Mouse (Mus musculus): ENCODE data around the gene Krtap2-4.

Krtap2-4 gene

DNA sequence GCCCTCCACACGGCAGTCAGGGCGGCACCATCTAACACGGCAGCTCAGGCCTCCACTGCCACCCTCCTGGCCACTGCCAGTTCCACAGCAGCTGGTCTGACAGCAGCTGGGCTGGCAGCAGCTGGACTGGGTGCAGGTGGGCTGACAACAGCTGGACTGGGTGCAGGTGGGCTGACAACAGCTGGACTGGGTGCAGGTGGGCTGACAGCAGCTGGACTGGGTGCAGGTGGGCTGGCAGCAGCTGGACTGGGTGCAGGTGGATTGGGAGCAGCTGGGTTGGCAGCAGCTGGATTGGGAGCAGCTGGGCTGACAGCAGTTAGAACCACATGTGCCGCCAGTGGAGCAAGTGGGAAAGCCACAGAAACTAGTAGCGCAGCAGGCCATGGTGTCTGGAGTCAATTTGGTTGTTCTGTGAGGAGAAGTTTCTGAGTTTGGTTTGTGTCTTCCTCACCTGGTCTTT is 31.4 kb downstream of the Krtap2-4 start, which contains the start of gene Krtap1-4:
Krtap1-4 (minus strand) TSS at position 410 of the 460 bp plus-strand sequence.
- DNase-seq (ENCODE audit: low read depth, low spot score) = no peak

DNA sequence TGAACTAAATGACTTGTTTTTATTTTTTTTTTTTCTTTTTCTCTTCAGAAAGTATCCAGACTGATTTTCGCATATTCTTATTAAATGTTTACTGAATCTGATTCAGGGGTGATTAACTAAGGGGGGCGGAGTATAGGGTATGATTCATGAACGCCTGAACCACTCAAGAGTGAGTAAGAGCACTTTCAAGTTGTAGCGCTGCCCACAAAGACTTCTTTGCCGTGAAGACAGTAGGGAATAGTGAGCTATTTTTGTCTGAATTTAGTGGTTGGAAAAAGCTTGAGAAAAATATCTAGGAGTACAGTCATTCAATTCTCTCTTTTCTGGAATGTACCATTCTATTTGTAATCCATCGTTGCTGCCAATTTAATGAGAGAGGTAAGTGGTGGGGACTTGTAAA is 33.1 kb downstream of the Krtap2-4 start:
- no peak for DNase-seq (ENCODE audit: low read depth, low spot score)

DNA sequence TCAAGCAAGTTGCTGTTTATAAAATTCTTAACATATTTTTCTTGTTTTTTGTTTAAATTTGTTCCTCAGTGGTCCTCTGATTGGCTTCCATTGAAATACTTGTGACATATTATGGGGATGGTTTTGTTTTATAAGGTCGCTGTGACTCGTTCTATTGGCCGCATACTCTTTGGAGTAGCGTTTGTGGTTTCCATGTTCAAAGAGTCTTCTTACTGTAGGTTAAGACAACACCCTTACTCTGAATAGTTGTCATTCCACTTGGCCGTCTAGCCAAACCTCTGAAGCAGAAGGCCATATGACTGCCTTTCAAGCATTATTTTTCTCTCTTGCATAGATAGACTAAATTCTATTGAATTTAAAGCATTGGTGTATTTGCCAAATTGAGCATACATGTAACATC is 33.6 kb downstream of the Krtap2-4 start:
- DNase-seq (ENCODE audit: low read depth, low spot score) = no peak

DNA sequence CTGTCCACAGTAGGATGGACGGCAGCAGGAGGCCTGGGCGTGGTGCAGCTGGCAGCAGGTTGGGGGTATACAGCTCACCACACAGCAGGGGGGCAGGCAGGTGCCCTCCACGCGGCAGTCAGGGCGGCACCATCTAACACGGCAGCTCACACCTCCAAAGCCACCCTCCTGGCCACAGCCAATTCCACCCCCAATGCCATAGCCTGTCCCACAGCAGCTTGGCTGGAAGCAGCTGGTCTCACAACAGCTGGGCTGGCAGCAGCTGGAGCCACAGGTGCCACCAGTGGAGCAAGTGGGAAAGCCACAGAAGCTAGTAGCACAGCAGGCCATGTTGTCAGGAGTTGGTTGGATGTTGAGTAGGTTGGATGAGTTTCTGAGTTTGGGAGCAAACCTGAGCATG is 34.0 kb downstream of the Krtap2-4 start, which contains the start of gene Krtap1-5:
Krtap1-5 (minus strand) TSS at position 381 of the 400 bp plus-strand sequence.
- DNase-seq (ENCODE audit: low read depth, low spot score) = no peak

DNA sequence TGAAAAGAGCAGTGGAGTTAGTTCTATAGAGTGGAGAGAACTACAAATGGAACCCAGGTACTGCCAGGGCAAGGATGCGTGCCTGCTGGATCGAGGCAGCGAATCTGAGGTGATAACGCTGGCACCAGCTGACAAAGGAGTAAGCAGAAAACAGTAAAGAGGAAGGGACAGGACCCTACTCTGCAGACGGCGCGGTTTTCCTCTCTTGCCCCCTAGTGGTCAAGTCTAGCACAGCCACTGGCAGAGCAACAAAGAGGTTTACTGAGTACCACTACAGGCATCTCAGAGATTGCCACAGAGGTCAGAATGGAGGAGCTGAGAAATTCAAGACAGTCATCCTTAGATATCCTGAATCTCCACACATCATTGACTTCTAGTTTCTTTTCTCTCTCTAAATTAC is 40.5 kb downstream of the Krtap2-4 start:
- DNase-seq (ENCODE audit: low read depth, low spot score) = peak; percentile 62

DNA sequence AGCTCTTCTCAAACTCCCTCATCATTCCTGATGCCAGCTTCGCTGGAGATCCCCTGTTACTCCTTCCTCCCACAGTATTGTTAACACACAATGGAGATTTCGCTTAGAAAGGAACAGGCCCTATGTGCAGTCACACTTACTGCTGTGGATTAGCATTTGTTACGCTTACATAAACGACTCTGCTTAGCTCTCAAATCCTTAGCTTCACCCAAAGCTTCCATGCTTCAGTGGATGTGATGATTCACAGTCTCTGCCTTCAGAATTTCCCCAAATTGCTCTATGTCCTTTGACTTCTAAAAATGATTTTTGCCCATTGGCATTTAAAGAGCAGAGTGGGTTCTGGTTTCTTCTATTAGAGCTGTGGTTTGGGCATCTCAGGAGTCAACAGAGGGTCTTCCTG is 41.5 kb downstream of the Krtap2-4 start:
- DNase-seq (ENCODE audit: low read depth, low spot score) = no peak

DNA sequence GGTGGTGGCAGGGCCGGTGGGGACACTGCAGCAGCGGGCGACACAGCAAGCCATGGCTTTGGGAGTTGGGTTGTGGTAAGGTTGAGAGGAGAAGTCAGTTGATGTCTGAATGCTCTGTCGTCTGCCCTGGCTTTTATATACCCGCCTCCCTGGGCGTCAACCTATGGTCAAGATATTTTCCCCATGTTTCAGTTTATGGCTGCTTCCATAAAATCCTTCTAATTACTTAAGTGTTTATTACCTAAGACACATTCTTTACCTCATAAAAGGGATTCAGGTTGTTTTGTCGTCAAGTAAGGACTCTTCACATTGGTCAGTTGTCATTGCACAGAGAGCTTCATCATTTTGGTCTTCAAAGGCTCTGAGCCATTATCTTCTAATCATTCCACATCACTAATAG is 48.1 kb downstream of the Krtap2-4 start, which contains the start of gene Krtap3-1:
Krtap3-1 (minus strand) TSS at position 101 of the 400 bp plus-strand sequence.
- DNase-seq (ENCODE audit: low read depth, low spot score) = no peak

All from CD4-positive, CD25-positive, alpha-beta regulatory T cell, adult 2 months (primary cell).